Mouse (Mus musculus) forebrain, embryonic 15.5 days (tissue): Measurements from ENCODE around the gene Ppia. TPM values are rescaled to one million over a fixed set of nuclear protein-coding genes. Genes with fewer than 3 reads are reported as not detected.
"Not testable (repeated sequence)": the region's sequence is repeated elsewhere in the genome, so short reads cannot be mapped to it uniquely, and the experiment has no call there.

Experiments used
- ATAC-seq: fragments of 200-750 bp; cut with Nextera tagmentation; replicated peaks from 2 replicates; pipeline ENCODE4 v1.8.0; 2017; ENCODE audit warnings: mild to moderate bottlenecking, moderate TSS enrichment, moderate library complexity
- H3K27ac ChIP-seq: fragments of 300-500 bp; sonication (generic); replicated peaks from 2 replicates; pipeline ENCODE4 v1.5.1; 2015; ENCODE audit warnings: mild to moderate bottlenecking, inconsistent platforms
- H3K27me3 ChIP-seq: fragments of 300-500 bp; sonication (generic); 2 replicates; pipeline ENCODE4 v1.6.1; 2015; ENCODE audit warnings: inconsistent platforms
- H3K36me3 ChIP-seq: fragments of 300-500 bp; sonication (generic); 2 replicates; pipeline ENCODE4 v1.6.1; 2015; ENCODE audit warnings: mild to moderate bottlenecking, inconsistent platforms
- H3K4me1 ChIP-seq: fragments of 300-500 bp; sonication (generic); 2 replicates; pipeline ENCODE4 v1.6.1; 2015; ENCODE audit warnings: inconsistent platforms
- H3K4me2 ChIP-seq: fragments of 300-500 bp; sonication (generic); replicated peaks from 2 replicates; pipeline ENCODE4 v1.6.1; 2015; ENCODE audit warnings: mild to moderate bottlenecking, inconsistent platforms
- H3K4me3 ChIP-seq: fragments of 300-500 bp; sonication (generic); 2 replicates; pipeline ENCODE4 v1.5.1; 2015; ENCODE audit warnings: mild to moderate bottlenecking, inconsistent platforms
- H3K9ac ChIP-seq: fragments of 300-500 bp; sonication (generic); replicated peaks from 2 replicates; pipeline ENCODE4 v1.6.1; 2015; ENCODE audit warnings: mild to moderate bottlenecking, inconsistent platforms
- H3K9me3 ChIP-seq: fragments of 300-500 bp; sonication (generic); 2 replicates; pipeline ENCODE4 v1.6.1; 2016; ENCODE audit warnings: inconsistent platforms
- WGBS: fragments of 180-500 bp; shearing (Covaris S2); methylation state at CpG from one replicate; pipeline ENCODE4 v1.1.7; 2015; ENCODE audit warnings: mixed read lengths; 5-methylcytosine and 5-hydroxymethylcytosine counted together
- polyA plus RNA-seq: library from polyadenylated mRNA; unstranded; fragments of >200 nt; fragmentation: Nextera tagmentation; extraction: Ambion mirVana; gene quantifications from 2 replicates; pipeline ENCODE4 v1.2.1, GENCODE M21; 2015

Ppia gene
- polyA plus RNA-seq: 3,682 and 3,685 TPM in 2 replicates

DNA sequence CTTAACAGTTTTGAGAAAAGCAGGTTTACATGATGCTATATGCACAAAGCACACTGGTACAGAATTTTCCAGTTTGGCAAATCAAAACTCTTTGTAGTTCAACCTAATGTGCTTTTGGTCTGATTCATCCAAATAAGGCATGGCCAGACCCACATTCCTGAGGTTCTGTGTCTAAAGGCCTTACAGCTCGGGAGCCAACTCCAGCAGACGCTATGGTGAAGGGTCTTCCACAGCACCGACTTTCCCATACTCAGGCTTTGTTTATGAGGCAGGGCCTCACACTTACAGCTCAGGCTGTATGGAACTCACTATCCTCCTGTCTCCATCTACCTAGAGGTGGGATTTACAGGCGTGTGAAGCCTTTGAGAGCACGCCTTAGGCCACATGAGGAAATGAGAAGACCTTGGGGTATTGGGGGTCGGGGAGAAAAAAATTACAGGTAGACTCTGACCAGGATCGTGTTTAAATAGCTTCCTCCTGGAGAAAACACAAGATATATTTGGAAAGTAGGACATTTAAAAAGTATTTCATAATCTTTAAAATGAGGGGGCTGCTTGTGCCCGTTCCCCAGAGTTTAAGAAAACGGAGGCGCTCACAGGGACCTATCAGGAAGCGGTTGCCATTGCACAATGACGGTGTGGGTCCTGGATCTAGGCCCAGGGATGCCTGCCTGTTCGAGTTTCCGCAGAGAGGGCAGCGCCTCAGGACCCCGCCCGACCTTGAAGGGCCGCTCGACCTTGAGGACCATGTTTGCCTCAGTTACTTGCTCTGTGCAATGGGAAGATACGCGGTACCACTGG is at the start of gene Ppia:
TSS of gene Ppia (plus strand) at position 693 of the 800 bp plus-strand sequence.
- Histone ChIP-seq H3K4me2 (peak within 1 kb of the TSS; percentile 66), H3K4me1 (peaks cover 29% of the 10 kb centered on the region), H3K4me3 (peak within 1 kb of the TSS; percentile 79), H3K9ac (peak within 1 kb of the TSS; percentile 87), H3K27ac (peak within 1 kb of the TSS; percentile 96), H3K9me3 (no peaks in the 10 kb centered on the region), H3K27me3 (no peaks in the 10 kb centered on the region), H3K36me3 (peaks cover 19% of the 10 kb centered on the region)
- ATAC-seq: no peak
- 13% methylated on average over 21 of the region's 21 CpGs for WGBS

DNA sequence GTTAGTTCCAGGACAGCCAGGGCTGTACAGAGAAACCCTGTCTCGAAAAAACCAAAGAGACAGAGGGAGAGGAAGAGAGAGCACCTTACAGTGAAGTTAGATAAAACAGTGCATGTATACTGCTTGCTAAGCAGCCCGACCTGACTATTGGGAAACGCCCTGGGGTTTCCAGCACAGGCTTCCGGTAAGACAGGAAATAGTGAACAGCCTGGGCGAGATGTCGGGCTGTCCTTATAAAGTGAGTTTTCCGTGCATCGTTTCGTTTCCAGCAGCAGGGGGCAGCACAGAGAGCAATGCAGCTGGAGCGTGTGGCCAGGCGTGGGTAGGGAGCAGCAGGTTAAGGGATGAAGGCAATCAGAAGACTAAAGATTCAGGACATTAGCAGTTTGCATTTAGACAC is 49.4 kb upstream of the Ppia start:
- no peak overlapping the region for H3K27ac ChIP-seq
- H3K9ac ChIP-seq: no peak overlapping the region
- no peaks in the 10 kb centered on the region for H3K4me1 ChIP-seq
- ATAC-seq: 0 out of 2 replicates have a peak, but pooled peaks have one; percentile 16
- H3K27me3 ChIP-seq: no peaks in the 10 kb centered on the region
- no peaks in the 10 kb centered on the region for H3K9me3 ChIP-seq
- WGBS: 21% methylated on average over 11 of the region's 11 CpGs
- no peaks in the 10 kb centered on the region for H3K36me3 ChIP-seq
- H3K4me3 ChIP-seq: no peak overlapping the region
- no peak overlapping the region for H3K4me2 ChIP-seq

DNA sequence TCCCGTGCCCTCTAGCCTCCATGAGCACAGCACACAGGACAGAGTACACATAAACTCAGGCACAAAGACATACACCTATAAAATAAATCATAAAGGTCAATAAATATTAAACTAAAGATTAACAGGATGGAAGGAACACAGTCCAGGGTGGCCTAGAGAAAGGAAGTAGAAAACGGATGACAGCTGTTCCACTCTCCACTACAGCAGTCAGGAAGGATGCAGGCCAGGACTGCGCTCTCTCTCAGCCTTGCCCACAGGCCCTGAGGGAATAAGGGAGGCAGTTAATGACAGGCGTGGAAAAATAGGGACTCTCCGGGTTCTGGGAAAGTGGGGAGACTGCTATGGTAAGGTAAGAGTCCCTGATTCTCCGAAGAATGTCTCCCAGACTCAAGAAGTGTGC is 48.8 kb upstream of the Ppia start:
- Histone ChIP-seq H3K4me1 (no peaks in the 10 kb centered on the region), H3K27me3 (no peaks in the 10 kb centered on the region), H3K27ac (no peak overlapping the region), H3K36me3 (no peaks in the 10 kb centered on the region), H3K9me3 (no peaks in the 10 kb centered on the region), H3K9ac (no peak overlapping the region), H3K4me3 (no peak overlapping the region), H3K4me2 (no peak overlapping the region)
- no peak for ATAC-seq
- WGBS: 86% methylated on average over 6 of the region's 6 CpGs

DNA sequence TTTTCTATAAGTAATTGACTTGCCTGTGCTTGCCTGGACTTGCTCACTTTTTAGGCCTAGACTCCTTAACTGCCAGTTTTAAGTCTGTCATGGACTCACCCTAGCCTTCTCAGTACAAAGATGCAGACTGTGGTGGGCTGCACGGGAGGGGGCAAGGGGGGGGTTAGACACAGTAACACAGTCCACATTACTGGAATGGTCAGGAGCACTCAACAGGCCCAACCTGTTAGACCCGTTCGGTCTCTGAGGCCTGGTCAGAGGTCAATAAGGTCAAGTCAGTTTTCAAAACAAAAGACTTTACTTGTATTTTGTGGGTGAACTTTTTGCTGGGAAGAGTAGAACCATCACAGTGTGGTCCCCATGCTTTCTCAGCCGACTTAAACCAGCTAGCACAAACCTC is 48.1 kb upstream of the Ppia start:
- Histone ChIP-seq H3K27ac (no peak overlapping the region), H3K4me1 (no peaks in the 10 kb centered on the region), H3K9me3 (no peaks in the 10 kb centered on the region), H3K4me2 (no peak overlapping the region), H3K36me3 (no peaks in the 10 kb centered on the region), H3K27me3 (no peaks in the 10 kb centered on the region), H3K9ac (no peak overlapping the region), H3K4me3 (no peak overlapping the region)
- no peak for ATAC-seq
- WGBS: 73% methylated on average over 4 of the region's 4 CpGs

DNA sequence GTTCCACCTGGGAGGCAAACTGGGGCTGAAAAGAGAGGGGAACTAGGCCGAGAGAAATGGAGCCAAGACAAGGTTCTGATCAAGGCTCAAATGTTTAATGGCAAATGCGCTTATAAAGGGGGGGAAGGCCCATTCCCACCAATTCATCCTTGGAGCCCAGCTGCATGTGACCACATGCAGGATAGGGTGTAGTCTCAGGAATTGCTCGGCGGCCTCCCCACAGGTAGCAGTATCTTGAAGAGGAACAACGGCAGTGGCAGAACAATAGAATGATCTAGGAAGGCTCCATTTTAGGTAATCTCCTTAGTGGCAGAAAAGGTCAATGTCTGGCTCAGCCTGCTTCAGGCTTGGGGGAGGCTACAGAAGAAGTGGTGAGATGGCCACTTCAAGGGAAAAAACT is 47.3 kb upstream of the Ppia start:
- not testable (repeated sequence) for H3K27me3 ChIP-seq, ATAC-seq, H3K9me3 ChIP-seq, H3K9ac ChIP-seq, H3K4me2 ChIP-seq, H3K27ac ChIP-seq, H3K4me3 ChIP-seq, H3K36me3 ChIP-seq, H3K4me1 ChIP-seq
- WGBS: 75% methylated on average over 5 of the region's 5 CpGs

DNA sequence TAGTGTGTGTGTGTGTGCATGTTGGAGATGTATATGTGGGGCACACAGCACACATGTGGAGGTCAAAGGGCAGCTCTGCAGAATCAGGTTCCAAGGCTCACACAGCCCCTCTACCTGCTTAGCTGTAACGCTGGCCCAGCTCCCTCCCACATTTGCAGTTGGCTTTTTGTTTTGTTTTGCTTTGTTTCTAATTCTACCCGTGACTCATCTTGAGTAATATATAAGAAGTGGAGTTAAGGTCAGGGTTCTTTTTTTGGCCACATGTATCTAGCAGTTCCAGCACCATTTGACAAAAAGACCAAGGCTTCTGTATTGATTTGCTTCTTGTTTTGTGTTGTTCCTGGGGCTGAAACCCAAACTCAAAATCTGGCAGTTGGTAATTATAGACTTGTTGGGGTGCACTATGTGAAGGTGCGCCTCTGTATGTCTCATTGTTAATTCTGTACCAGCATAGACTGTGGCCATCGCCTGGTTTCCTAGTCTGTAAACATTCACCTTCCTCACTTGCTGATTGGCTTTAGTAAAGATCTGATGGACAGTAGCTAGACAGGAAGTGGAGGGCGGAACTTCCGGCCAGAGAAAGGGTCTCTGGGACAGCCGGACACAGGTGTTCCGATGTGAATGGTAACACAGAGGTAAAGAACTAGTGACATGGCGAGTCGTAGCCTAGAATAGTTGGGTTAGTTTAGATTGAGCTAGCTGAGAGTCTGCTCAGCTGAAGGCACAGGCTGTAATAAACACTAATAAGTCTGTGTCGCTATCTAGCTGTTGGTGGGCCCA is 43.7 kb upstream of the Ppia start:
- no peaks in the 10 kb centered on the region for H3K4me1 ChIP-seq
- 90% methylated on average over 11 of the region's 11 CpGs for WGBS
- no peak overlapping the region for H3K4me2 ChIP-seq

DNA sequence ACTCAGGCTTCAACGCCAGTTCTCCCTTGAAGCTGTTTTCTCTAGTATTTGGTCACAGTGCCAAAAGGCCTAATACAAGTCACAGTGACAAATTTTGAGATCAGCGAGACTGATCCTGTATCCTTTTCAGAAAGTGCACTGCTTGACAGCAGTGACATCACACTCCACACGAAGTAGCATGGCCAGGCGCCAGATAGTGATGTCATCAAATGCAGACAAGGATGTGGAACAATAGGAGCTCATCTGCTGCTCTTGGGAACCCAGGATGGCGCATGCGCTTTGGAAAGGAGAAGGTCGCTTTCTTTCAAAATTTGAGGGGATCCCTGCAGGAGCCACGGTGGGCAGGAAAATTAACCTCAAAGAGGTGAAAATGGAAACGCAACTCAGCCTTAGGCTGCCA is 42.5 kb upstream of the Ppia start:
- Histone ChIP-seq H3K4me1 (no peaks in the 10 kb centered on the region), H3K4me3 (no peak overlapping the region), H3K4me2 (no peak overlapping the region), H3K27ac (no peak overlapping the region), H3K36me3 (no peaks in the 10 kb centered on the region), H3K9ac (no peak overlapping the region), H3K9me3 (no peaks in the 10 kb centered on the region), H3K27me3 (no peaks in the 10 kb centered on the region)
- ATAC-seq: no peak
- WGBS: 73% methylated on average over 9 of the region's 9 CpGs

More for the DNA sequence above, 43.7 kb upstream of the Ppia start:
- H3K27me3 ChIP-seq: no peaks in the 10 kb centered on the region
- H3K4me3 ChIP-seq: no peak overlapping the region
- no peaks in the 10 kb centered on the region for H3K36me3 ChIP-seq
- no peaks in the 10 kb centered on the region for H3K9me3 ChIP-seq
- no peak overlapping the region for H3K27ac ChIP-seq
- no peak overlapping the region for H3K9ac ChIP-seq
- no peak for ATAC-seq

DNA sequence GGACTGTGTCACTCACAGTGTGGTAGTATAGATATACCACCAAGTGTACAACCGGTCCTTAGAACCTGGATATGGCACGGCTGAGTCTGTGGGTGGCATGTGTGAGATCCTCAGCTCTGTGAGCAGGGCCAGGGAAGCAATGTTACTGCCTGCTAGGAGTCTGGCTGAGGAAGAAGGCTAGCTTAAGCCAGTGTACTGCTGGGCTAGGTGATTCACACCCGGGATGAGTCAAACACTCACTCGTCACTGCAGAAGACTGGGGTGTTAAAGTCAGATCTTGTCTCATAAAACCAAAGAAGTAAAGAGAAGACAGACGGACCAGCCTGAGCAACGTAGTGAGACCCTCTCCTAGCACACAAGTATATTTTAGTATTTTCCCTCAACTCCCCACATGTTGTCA is 34.3 kb upstream of the Ppia start:
- Histone ChIP-seq H3K4me3 (no peak overlapping the region), H3K27ac (no peak overlapping the region), H3K4me2 (no peak overlapping the region), H3K9ac (no peak overlapping the region), H3K9me3 (no peaks in the 10 kb centered on the region), H3K36me3 (no peaks in the 10 kb centered on the region), H3K4me1 (no peaks in the 10 kb centered on the region), H3K27me3 (no peaks in the 10 kb centered on the region)
- no peak for ATAC-seq
- WGBS: 90% methylated on average over 6 of the region's 6 CpGs

DNA sequence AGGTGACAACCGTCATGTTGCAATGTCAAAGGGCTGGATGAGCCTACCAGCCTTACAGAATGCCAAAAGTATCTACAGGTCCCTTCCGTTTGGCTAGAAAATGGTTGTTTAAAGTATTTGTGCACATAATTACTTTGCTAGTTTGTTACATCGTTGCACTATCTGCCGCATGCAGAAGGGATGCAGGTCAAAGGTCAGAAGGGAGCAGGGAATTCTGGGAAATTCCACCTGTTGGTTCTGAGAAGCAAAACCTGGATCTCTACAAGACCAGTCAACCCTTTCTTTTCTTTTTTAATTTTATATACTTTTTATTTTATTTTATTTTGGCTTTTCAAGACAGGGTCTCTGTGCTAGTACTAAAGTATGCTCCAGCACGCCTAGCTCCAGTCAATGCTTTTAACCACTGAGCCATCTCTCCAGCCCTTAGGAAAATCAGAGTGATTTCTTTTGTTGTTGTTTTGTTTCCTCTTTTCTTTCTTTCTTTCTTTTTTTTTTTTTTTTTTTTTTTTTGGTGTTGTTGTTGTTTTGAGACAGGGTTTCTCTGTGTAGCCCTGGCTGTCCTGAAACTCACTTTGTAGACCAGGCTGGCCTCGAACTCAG is 27.0 kb upstream of the Ppia start:
- H3K4me2 ChIP-seq: peak overlapping the region; percentile 39; the same call in 1 of the 2 replicates
- H3K27me3 ChIP-seq: no peaks in the 10 kb centered on the region
- H3K9ac ChIP-seq: no peak overlapping the region
- peak overlapping the region; percentile 85 for H3K4me3 ChIP-seq
- 89% methylated on average over 6 of the region's 6 CpGs for WGBS
- peaks cover 24% of the 10 kb centered on the region for H3K4me1 ChIP-seq
- no peaks in the 10 kb centered on the region for H3K9me3 ChIP-seq
- no peak for ATAC-seq
- peak overlapping the region; percentile 97 for H3K27ac ChIP-seq
- H3K36me3 ChIP-seq: peaks cover 17% of the 10 kb centered on the region

DNA sequence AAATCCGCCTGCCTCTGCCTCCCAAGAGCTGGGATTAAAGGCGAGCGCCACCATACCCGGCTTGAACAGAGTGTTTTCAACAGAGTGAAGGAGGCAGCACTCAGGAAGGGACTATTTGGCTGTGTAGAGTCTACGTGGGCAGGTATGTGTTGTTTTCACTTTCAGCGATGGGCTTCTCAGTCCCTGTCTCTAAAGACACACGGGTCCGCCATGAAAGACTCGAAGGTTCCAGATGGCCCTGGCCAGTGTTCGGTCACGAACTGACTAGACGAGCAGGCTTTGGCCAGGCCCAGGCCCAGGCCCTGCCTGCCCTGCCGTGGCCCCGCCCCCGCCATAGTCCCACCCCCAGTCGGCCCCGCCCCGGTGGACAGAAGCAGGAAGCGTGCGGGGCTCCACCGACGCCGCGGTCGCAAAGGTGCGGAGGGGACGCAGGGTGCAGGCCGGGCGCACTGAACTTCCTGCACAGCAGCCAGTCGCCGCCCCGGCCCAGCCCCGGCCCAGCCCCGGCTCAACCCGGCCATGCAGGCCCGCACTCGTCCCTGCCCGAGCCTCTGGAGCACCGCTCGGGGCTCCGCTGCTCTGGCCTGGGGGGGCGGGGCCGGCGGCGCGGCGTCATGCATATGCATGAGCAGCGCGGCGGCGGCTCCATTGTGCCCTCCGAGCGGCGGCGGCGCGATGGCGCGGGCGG is 26.4 kb upstream of the Ppia start, which contains the start of gene Zmiz2:
TSS of gene Zmiz2 (plus strand) at position 349 of the 688 bp plus-strand sequence.
- WGBS: 8% methylated on average over 45 of the region's 60 CpGs
- H3K27me3 ChIP-seq: no peaks in the 10 kb centered on the region
- peaks cover 25% of the 10 kb centered on the region for H3K4me1 ChIP-seq
- H3K27ac ChIP-seq: peak within 1 kb of the TSS; percentile 97
- peak within 1 kb of the TSS; percentile 85 for H3K4me3 ChIP-seq
- no peaks in the 10 kb centered on the region for H3K9me3 ChIP-seq
- peak within 1 kb of the TSS; percentile 80 for H3K4me2 ChIP-seq
- peak within 1 kb of the TSS; percentile 93 for H3K9ac ChIP-seq
- peaks cover 17% of the 10 kb centered on the region for H3K36me3 ChIP-seq
- ATAC-seq: peak; percentile 98

DNA sequence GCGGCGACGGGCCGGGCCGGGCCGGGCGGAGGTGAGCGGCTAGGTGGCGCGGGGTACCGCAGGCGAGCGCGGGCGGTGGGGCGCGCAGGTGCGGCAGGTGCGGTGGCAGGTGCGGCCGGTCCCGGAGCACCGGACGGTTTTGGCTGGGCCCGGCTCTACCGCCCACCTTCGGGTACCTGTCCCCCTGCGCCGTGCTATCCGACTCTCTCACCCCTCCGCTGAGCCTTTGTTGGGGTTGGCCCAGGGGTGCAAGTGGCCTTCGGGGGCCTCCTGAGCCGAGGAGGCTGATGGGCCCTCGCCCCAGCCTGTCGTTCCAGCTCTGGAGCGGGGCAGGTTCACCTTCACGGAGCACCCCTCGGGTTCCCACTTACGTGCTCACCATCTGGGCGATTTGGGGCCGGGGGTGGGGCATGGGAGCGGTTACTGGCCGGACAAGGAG is 25.7 kb upstream of the Ppia start:
- ATAC-seq: peak; percentile 34
- H3K36me3 ChIP-seq: peaks cover 19% of the 10 kb centered on the region
- H3K27ac ChIP-seq: peak overlapping the region; percentile 97

More for the DNA sequence above, 25.7 kb upstream of the Ppia start:
- H3K4me1 ChIP-seq: peaks cover 32% of the 10 kb centered on the region
- WGBS: 0% methylated on average over 36 of the region's 43 CpGs
- H3K9ac ChIP-seq: peak overlapping the region; percentile 93
- H3K4me3 ChIP-seq: peak overlapping the region; percentile 85
- H3K9me3 ChIP-seq: no peaks in the 10 kb centered on the region
- no peaks in the 10 kb centered on the region for H3K27me3 ChIP-seq
- peak overlapping the region; percentile 80 for H3K4me2 ChIP-seq
